Mouse (Mus musculus) heart, postnatal 0 days (tissue): ENCODE measurements at regions not wholly inside any gene's neighbourhood (a gene's known extent, or its start where the extent isn't known, plus 50 kb on each side); places are given as distances from the start of the nearest gene placed in this dataset.

Experiments used
- CTCF ChIP-seq: IDR thresholded peaks from 2 replicates; pipeline ENCODE4 v1.5.1; 2016; ENCODE audit warnings: antibody characterized with exemption, control low read depth, low read depth
- EP300 ChIP-seq: IDR thresholded peaks from 2 replicates; pipeline ENCODE4 v1.6.1; 2016; ENCODE audit warnings: antibody characterized with exemption, low read depth

GRCm38 (mm10) chr1:166848015-166848535, 153.1 kb upstream of the Fam78b start:
- TF ChIP-seq CTCF (no peak), EP300 (no peak)
